Mouse (Mus musculus) embryonic facial prominence, embryonic 13.5 days (tissue): ENCODE results near the gene Gm10642. TPM values are rescaled to one million over a fixed set of nuclear protein-coding genes. Genes with fewer than 3 reads are reported as not detected.

Experiments
- ATAC-seq: fragments of 200-750 bp; cut with Nextera tagmentation; 2 replicates; pipeline ENCODE4 v1.8.0; 2017; ENCODE audit warnings: low read depth; ENCODE audit not compliant: insufficient number of reproducible peaks, insufficient read depth, low FRiP score, low TSS enrichment
- H3K27ac ChIP-seq: fragments of 300-500 bp; sonication (generic); 2 replicates; pipeline ENCODE4 v1.5.1; 2015; ENCODE audit warnings: moderate library complexity, mild to moderate bottlenecking, inconsistent platforms
- H3K27me3 ChIP-seq: fragments of 300-500 bp; sonication (generic); 2 replicates; pipeline ENCODE4 v1.6.1; 2015; ENCODE audit warnings: mild to moderate bottlenecking, inconsistent platforms
- H3K36me3 ChIP-seq: fragments of 300-500 bp; sonication (generic); 2 replicates; pipeline ENCODE4 v1.6.1; 2015; ENCODE audit warnings: mild to moderate bottlenecking, inconsistent platforms
- H3K4me1 ChIP-seq: fragments of 300-500 bp; sonication (generic); 2 replicates; pipeline ENCODE4 v1.6.1; 2015; ENCODE audit warnings: inconsistent platforms
- H3K4me2 ChIP-seq: fragments of 300-500 bp; sonication (generic); 2 replicates; pipeline ENCODE4 v1.6.1; 2015; ENCODE audit warnings: moderate library complexity, mild to moderate bottlenecking, inconsistent platforms
- H3K4me3 ChIP-seq: fragments of 300-500 bp; sonication (generic); 2 replicates; pipeline ENCODE4 v1.5.1; 2015; ENCODE audit warnings: mild to moderate bottlenecking, inconsistent platforms
- H3K9ac ChIP-seq: fragments of 300-500 bp; sonication (generic); 2 replicates; pipeline ENCODE4 v1.6.1; 2015; ENCODE audit warnings: mild to moderate bottlenecking, inconsistent platforms
- H3K9me3 ChIP-seq: fragments of 300-500 bp; sonication (generic); 2 replicates; pipeline ENCODE4 v1.6.1; 2016; ENCODE audit warnings: inconsistent platforms
- WGBS: fragments of 180-500 bp; shearing (Covaris S2); methylation state at CpG from one replicate; pipeline ENCODE4 v1.1.7; 2015; ENCODE audit warnings: mixed read lengths; 5-methylcytosine and 5-hydroxymethylcytosine counted together
- polyA plus RNA-seq: library from polyadenylated mRNA; unstranded; fragments of >200 nt; fragmentation: Nextera tagmentation; extraction: Ambion mirVana; gene quantifications from 2 replicates; pipeline ENCODE4 v1.2.1, GENCODE M21; 2015

The Gm10642 gene
- polyA plus RNA-seq, 1 experiment from 2014 or later = 0.28 TPM

GRCm38 (mm10) chr9:70703597-70704203 lies 47.6 kb downstream of the Gm10642 start:
- Histone ChIP-seq H3K4me2 (no peak overlapping the region), H3K36me3 (peaks cover 11% of the 10 kb centered on the region), H3K9ac (no peak overlapping the region), H3K4me1 (peaks cover 9% of the 10 kb centered on the region; the same call in 1 of the 2 replicates), H3K9me3 (no peaks in the 10 kb centered on the region), H3K27ac (no peak overlapping the region), H3K4me3 (no peak overlapping the region), H3K27me3 (no peaks in the 10 kb centered on the region)
- 96% methylated on average over 5 of the region's 5 CpGs for WGBS
- no peak for ATAC-seq

- no peak overlapping the region for H3K4me3 ChIP-seq
- no peak for ATAC-seq
- H3K9ac ChIP-seq = no peak overlapping the region
- H3K4me1 ChIP-seq = peaks cover 4% of the 10 kb centered on the region; the same call in 1 of the 2 replicates
- H3K36me3 ChIP-seq = peaks cover 11% of the 10 kb centered on the region
- no peaks in the 10 kb centered on the region for H3K9me3 ChIP-seq
- WGBS = 94% methylated on average over 1 of the region's 1 CpGs
- H3K27ac ChIP-seq = no peak overlapping the region
- H3K4me2 ChIP-seq = no peak overlapping the region
- H3K27me3 ChIP-seq = no peaks in the 10 kb centered on the region
Observed at GRCm38 (mm10) chr9:70706444-70706843, 50.4 kb downstream of the Gm10642 start.

Other genes starting within 250 kb of the Gm10642 start
- 180 and 193 TPM in 2 replicates for gene Ccnb2, start 234.7 kb upstream of the Gm10642 start, polyA plus RNA-seq
- 28.8 and 32.4 TPM in 2 replicates for gene Rnf111, start 152.5 kb upstream of the Gm10642 start, polyA plus RNA-seq
- gene Sltm, start 113.5 kb upstream of the Gm10642 start, polyA plus RNA-seq = 73.2 and 74.8 TPM in 2 replicates
- gene Mindy2, start 923 bp downstream of the Gm10642 start, polyA plus RNA-seq = 12.2 and 13.1 TPM in 2 replicates
- 60.8 and 70.8 TPM in 2 replicates for gene Adam10, start 22.7 kb downstream of the Gm10642 start, polyA plus RNA-seq